Mouse (Mus musculus) urinary bladder, postnatal 36 days (tissue): ENCODE measurements around the gene Kdm5a.

Experiments used
- DNase-seq, 2 experiments: peaks; one replicate each; pipeline ENCODE4 v3.0.0; 2022; ENCODE audit warnings: low spot score in 2 of 2, mixed read lengths in 1 of 2

The Kdm5a gene

DNA sequence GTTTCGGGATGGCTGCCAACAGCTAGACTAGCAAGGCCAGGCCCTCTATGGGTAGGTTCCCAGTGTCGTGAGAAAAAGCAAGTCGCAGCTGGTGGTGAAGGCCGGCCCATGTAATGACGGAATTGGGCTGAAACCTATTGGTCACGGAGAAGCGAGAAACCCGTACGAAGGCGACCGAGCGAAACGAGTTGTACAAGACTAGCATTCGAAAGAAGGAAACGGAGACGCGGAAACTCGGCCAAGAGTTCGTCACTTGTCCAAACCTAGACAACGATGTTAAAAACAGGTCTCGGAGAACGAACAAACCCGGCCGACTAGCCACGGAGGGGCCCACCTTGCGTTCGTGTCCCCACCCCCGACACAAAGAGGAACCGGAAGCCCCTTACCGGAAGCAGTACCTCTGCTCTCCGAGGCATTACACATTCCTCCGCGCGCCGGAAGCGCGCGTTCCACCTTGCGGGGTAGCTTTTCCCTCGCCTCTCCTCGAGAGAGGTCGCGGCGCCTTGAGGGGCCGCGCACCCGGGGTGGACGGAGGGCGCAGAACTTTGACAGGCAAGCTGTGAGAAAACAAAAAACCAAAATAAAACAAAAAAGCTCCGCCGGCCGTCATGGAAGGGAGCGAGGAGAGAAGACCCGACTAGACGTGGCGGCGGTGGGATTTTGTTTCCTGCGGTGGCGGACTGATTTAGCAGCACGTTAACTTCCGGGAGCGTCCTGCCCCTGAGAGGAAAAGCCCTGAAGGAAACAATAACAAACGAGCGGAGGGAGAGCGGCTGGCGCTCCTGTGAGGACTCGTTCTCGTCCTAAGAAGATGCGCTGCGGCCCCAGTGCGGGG, at the start of gene Kdm5a, which contains the start of gene Ccdc77:
Kdm5a (plus strand) TSS at position 437 of the 835 bp plus-strand sequence.
Ccdc77 (minus strand) TSS at position 687 of the 835 bp plus-strand sequence.
- DNase-seq, result peak; percentile 91

DNA sequence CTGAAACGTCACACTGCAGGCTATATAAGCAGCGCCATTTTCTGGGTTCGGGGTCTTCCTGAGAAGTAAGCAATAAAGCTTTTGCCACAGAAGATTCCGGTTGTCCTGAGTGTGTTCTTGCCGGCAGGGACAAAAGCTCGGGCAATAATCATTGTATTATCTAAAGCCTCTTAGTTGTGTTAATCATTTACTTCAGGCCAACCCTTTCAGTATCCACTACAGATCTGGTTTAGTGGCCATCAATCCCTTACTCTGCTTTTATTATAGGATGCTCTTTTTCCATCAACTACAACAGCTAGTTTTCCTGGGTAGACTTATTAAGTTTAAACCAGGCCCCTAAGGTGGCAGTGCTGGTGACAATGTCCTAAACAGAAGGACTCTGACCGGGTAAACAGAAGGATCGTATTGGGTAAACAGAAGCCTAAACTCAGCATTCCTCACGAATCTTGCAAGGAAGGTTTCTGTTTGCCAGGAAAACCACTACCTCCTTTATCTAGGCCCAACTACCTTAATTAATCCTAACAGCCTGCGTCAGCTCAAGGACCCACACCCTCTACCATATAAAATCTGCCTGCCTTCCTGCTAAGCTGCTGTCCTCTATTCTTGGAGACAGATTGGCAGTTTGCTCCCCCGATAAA, 45.5 kb upstream of the Kdm5a start:
- no peak for DNase-seq

DNA sequence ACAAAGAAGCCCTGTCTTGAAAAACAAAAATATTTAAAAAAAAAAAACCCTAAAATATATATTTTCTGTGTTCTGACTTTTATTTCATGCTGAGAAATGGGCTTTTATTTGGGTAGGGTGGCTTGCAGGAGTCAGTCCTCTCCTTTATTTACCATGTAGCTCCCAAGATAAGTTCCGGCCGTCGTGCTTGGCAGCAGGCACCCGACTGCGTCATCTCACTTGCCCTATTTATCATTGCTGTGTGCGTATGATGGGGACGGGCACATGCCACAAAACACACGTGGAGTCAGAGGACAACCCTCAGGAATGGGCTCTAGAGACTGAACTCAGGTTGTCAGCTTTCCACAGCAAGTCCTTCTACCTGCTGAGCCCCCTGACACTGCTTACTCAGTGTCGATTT, 44.8 kb upstream of the Kdm5a start:
- no peak for DNase-seq

DNA sequence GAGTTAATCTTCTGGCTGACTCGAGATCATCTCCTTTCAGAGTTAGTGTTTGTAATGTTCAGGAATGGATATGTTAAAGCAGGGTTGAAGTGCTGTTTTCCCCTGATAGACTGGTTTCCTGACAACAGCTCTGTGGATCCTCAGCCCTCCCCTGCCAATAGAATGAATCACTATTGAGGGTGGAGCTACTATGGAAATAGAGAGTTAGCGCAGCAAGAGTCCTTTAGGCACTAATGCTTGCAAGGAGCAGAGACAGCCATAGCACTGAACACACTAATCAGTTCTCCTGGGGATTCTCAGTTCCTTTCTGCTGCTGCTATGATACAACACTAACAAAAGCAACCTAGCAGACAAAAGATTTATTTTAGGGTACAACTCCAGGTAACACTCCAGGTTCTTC, 43.6 kb upstream of the Kdm5a start:
- DNase-seq, result no peak

DNA sequence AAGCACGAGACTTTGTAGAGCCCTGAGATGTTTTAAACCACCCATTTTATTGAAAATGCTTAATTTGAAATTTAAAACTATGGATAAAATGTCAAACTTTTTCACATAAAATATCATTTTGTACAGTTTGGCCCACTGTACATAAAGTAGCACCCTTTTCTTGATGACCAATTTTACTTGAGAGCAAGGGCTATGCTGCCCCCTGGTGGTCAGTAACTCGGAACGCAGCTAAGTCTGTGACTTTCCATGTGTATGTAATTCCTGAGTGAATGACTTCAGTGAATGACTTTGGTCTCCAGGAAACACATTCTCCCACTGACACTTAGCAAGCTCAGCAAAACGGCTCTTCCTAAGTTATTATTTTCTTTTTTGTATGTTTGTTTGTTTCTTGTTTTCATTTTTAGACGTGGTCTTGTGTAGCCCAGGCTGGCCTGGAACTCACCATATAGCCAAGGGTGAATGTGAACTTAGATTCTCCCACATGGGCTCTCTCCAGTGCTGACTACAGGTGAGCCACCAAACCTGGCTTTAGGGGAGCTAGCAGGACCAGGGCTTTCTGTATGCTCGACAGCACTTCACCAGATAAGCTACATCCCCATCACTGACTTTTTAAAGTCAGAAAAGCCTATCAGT, 39.5 kb upstream of the Kdm5a start:
- peak; percentile 36 to 37 for DNase-seq

DNA sequence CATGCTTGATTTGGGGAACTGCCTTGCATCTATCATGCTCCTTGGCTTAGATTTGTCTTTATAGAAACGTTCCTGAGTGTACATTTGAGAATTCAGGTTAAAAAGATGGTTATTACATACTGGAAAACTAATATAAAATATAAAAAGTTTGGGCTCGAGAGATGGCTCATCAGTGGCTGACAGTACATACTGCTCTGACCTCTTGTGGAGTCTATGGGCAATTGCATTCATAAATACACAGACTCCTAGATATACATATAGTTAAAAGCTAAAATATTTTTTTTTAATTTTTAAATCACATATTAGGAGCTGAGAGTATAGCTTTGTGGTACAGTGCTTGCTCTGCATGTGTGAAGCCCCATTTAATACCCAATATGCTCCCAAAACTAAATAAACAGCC, 31.6 kb upstream of the Kdm5a start:
- DNase-seq, result no peak

DNA sequence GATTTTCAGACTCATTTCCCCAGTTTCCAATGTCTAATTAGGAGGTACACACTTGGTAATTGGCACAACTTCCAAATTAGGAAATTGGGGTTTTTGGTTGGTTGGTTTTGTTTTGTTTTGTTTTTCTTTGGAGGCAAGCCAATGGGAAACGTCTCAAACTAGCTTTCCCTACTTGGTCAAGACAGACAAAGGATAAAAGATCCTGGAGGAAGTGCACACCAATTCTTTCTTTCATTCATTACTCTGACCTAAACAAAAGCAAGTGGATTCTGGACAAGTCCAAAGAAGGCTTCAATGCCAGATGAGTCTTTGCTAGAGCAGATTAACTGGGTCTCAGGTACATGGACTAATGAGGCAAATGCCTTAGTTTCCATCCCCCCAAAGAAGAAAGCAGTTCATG, 19.9 kb upstream of the Kdm5a start:
- DNase-seq, result no peak

DNA sequence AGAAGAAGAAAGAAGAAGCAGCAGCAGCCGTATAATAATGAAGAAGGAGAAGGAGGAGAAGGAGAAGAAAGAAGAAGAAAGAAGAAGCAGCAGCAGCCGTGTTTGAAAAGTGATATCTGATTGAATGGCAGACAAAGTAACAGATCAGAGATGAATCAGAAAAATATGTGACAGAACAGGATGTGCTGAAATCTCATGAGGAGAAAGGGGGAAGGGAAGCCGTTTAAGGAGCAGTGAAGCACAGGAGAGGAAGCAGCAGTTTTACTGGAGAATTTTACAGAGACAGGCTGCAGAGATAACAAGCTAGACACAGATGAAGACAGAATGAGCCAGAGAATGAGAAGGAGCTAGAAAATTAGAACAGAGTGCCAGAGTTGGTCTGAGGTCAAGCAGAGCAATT, 14.9 kb upstream of the Kdm5a start:
- DNase-seq, result no peak

DNA sequence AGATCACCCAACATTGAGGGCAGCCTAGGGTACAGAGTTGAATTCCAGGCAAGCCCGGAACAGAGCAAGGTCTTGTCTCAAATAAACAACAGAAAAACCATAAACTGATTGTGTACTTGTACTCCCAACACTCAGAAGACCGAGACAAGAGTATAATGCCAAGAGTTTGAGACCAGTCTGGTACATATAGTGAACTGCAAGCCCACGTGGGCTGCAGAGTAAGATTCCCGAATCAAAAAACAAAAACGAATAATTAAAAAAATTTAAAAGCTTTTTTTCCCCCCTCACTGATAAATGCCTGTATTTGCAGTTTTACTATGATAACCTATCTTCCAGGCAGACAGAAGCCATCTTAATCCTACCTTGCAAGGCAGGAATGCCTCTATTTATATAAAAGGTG, 7.4 kb upstream of the Kdm5a start:
- DNase-seq, result no peak

DNA sequence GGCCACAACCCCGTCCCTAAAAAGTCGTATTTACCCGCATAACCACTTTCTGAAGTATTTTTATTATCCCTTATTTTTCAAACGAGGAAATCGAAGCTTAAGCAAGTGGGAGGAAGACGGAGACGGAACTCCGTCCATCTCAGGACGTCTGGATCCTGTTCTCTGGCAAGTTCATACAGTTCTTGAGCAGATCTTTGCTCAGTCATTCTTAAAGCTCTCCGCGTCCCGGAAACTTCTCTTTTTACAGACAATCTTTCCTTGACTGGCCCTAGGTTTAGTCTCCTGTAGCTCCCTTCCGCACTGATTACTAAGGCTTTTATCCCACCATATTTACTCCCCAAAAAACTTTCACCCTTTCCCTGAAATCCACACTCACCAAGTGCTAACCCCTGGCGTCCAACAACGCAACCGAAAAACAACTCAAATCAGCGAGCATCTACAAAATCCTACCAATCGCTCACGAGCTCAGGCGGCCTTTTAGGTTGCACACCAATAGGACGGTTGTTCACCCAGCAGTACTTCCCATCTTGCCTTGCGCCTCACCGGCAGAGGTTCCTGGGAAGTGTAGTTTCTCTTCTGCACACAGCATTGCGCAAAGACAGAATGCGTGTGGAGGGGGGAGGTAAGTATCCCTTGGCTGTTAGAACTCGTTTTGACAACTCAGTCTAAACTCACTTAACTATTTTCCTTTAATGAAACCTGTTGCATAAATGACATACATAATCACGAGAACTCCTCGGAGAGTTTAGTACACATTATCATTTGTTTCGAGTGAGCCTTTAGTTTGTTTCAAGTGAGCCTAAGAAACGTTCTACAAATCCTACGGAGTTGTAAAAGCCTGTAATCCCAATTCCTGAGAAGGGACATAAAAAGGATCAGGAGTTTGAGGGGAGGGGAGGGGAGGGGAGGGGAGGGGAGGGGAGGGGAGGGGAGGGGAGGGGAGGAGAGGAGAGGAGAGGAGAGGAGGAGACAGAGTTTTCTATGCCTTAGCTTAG, 6.7 kb upstream of the Kdm5a start:
- peak; percentile 67 to 86 for DNase-seq

DNA sequence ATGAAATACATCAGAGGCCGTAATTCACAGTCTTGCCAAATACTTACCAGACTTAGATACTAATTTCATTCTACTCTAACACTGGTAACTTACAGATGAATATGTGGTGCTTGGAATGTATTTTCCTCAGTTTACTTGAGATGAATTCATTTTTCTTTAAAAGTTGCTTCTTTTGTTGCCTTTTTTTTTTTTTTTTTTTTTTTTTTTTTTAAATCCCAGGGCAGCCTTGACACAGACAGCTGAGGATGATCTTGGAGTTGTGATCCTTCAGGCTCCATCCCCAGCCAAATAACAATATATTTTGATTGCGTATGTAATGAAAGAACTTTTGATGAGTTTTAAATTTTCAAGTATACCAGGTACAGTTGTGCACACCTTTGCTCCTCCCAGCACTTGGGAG, 1.8 kb upstream of the Kdm5a start:
- no peak for DNase-seq

DNA sequence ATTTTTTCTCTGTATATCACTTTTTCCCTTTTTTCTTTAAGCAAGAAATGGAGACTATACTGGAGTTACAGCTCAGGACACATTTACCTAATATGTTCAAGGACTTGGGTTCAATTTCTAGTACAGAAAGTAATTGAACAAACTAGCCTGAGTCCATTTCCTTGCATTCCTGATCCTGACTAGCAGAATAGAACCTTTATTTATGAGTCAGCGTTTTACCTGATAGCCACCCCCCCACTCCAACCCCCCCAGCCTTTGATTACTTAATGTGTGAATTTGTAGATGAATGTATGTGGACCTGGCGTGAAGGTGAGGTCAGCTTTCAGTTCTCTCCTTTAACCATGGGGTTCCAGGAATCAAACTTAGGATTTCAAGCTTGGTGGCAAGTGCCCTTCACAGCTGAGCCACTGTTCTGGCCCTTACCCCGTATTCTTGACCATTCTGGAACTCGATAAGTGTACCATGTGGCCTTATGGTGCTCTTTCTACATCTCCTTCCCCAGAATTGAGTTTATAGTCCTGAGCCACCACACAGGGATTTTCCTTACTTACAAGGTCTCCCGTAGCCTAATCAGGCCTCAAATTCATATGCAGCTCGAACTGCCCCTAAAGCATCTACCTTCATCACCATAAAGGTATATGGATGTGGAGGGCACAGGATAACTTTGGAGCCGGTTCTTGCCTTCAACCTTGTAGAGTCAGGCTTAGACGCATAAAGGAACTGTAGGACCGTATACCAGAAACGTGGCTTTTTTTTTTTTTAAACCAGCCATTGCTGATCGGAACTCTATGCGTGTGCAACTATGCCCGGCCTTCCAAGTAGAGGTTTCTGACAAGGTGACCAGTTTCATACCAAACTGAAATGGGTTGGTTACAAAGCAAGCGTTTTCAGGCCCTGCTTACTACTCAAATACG, 893 bp upstream of the Kdm5a start:
- DNase-seq, result no peak

DNA sequence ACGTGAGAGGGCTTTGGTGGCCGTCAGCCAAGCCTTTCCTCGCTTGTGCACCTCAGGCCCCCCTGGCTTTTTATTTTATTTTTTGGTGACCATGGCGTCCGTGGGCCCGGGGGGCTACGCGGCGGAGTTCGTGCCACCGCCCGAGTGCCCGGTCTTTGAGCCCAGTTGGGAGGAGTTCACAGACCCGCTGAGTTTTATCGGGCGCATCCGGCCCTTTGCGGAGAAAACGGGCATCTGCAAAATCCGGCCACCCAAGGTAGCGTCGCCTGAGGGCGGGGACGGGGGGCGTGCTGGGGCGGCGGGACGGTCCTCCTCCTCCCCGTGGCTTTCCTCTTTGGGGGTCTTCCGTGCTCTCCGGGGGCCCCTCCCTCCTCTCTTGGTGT, 590 bp downstream of the Kdm5a start:
- no peak for DNase-seq

DNA sequence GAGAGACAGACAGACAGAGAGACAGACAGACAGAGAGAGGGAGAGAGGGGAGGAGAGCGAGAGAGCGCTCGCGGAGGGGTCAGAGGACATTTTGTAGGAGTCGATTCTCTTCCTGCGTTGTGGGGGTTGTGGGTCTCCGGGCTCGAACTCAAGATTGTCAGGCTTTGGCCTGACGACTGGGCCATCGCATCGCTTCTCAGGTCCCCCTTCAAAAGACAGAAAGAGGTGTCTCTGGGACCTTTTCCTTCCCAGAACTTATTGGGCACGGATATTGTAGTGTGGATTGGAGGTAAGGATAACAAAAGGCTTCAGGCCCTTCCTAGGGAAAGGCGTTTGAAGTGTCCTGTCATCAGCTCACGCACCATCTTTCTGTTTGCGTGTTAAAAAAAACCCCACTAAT, 1.1 kb downstream of the Kdm5a start:
- DNase-seq, result no peak

DNA sequence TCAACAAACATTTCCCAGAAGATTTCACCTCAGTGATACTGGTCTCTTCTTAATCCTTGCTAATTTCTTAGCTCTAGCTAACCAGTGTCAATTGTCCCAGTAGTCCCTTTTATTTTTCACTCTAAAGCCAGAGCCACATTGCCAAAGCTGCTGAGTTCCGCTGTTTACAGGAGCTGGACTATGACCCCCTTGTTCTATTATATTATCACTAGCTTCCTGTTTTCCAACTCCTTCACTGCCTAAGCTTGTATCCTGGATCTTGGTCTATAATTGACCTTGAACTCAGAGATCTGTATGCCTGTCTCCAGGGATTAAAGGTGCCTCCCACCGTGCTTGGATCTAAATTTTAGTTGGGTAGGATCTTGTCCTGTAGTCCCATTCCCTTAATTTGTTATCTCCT, 12.8 kb downstream of the Kdm5a start:
- DNase-seq, result no peak

DNA sequence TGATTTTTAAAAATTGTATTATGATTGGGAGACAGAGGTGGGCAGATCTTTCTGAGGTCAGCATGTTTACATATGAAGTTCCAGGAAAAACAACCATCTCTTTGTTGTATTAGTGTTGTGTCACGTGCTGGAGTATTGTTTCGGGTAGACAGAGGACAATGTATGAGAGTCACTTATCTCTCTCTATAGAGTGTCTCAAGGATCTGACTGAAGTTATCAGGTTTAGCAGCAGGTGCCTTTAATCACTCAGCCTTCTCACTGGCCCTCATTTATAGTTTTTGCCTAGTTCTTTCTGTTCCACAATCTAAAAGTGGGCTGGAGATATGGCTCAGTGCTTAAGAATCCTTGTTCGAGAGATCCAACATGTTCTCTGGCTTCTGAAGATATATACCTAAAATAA, 26.1 kb downstream of the Kdm5a start:
- DNase-seq, result no peak

DNA sequence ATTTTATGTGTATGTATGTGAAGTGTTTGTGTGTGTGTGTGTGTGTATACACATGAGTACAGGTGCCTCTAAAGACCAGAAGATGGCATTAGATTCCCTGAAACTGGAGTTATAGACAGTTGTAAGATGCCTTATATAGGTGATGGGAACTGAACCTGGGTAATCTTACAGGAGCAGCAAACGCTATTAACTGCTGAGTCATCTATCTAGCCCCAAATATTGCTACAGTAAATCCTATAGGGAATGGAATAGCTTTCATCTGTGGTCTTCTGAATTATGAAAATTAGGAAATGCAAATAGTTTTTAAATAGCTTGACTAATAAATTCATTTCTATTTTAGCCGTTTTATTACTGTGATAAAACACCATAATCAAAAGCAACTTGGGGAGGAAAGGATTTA, 28.9 kb downstream of the Kdm5a start:
- no peak for DNase-seq

DNA sequence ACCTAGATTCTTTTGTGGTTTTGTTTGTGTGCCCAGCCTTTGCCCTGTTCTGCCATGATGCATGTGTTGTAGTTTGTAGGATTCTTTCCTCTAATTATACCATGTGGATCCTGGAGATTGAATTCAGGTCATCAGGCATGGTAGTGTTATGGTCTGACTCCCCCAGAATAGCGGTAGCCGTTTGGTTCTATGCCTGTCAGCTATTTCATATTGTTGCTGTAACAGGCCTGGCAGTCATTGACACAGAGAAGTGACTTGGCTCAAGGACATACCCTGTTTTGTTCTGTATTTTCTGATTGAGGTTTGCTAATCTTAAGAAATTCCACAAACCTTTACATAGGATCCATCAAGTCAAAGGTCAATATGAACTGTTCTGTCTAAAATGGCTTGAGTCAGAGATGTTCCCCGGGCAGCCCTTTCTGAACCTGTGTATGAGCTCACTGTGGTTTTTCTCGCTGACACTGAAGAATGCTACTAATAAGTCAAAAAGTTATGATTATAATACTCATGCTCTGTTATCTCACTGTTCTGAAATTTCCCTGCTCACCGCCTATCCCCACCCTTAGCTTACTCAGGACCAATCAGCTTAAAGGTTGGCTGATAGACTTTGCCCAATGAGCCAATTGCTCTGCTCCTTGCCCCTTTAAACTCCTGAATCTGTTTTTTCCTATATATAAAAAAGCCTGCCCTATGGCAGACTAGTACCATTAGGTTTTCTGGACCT, 31.9 kb downstream of the Kdm5a start:
- DNase-seq, result no peak

DNA sequence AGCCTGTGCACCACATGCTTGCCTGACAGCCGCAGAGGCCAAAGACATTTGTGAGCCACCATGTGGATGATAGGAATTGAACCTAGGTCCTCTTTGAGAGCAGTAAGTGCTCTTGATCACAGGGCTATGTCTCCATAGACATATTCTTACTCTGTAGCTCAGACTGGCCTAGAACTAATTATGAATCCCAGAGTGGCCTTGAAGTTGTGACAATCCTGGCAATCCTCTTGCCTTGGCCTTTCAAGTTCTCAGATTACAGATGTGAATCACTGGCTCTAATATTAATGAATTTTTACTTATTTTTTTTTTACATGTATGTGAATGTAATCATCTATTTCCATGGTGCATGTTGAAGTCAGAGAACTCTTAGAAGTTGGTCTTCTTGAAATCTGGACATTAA, 40.0 kb downstream of the Kdm5a start:
- no peak for DNase-seq

DNA sequence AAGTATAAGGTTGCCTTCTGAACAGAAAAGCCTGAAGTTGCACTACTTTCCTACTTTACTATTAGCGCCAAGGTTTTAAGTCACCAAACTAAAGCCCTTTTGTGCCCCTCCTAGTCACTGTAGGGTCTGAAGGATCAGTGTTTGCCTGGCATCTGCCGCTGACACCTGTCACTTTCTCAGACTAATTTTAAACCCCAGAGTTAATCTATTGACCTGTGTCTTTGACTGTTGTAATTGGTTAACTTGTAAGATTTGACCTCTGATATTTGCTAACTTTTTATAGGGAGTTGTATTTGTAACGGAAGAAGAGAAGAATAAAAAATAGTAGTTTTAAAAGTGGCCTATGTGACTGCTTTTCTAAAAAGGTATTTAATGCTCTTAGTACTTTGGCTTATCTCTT, 74.2 kb downstream of the Kdm5a start:
- DNase-seq, result no peak
